Mouse (Mus musculus): ENCODE measurements around the gene Orm2. TPM values are rescaled to one million over a fixed set of nuclear protein-coding genes. Genes with fewer than 3 reads are reported as not detected.

Orm2 gene
- under 1 TPM in 1 of 2 experiments, not detected in 1; 0.47 TPM for total RNA-seq (2021)
- long read RNA-seq, experiment 1, result 0 reads
- long read RNA-seq, experiment 2, partial matches to known transcripts, result 0 of 1 reads
- long read RNA-seq, experiment 2, other reads (novel, unspliced or antisense), result 0 of 1 reads

- DNase-seq (ENCODE audit: low spot score), result peak; percentile 25
Observed at GRCm38 (mm10) chr4:63362150-63362549, at the start of gene Orm2. Orm2 (plus strand) TSS chr4:63362449.

GRCm38 (mm10) chr4:63314063-63314462 is 48.2 kb upstream of the Orm2 start:
- DNase-seq (ENCODE audit: low spot score), result no peak

- DNase-seq (ENCODE audit: low spot score), result peak; percentile 62
Observed at GRCm38 (mm10) chr4:63316076-63316746, 46.0 kb upstream of the Orm2 start.

GRCm38 (mm10) chr4:63319566-63319965 is 42.7 kb upstream of the Orm2 start:
- peak; percentile 60 for DNase-seq (ENCODE audit: low spot score)

GRCm38 (mm10) chr4:63323275-63323815 is 38.9 kb upstream of the Orm2 start:
- DNase-seq (ENCODE audit: low spot score), result no peak

GRCm38 (mm10) chr4:63333403-63333802 is 28.8 kb upstream of the Orm2 start:
- DNase-seq (ENCODE audit: low spot score), result no peak

- DNase-seq (ENCODE audit: low spot score), result peak; percentile 58
Observed at GRCm38 (mm10) chr4:63338414-63339076, 23.7 kb upstream of the Orm2 start.

GRCm38 (mm10) chr4:63342491-63342890 is 19.8 kb upstream of the Orm2 start:
- DNase-seq (ENCODE audit: low spot score), result no peak

- no peak for DNase-seq (ENCODE audit: low spot score)
Observed at GRCm38 (mm10) chr4:63343608-63344007, 18.6 kb upstream of the Orm2 start.

- DNase-seq (ENCODE audit: low spot score), result no peak
Observed at GRCm38 (mm10) chr4:63344295-63344694, 18.0 kb upstream of the Orm2 start, which contains the start of gene Orm1. Orm1 (plus strand) TSS chr4:63344560.

GRCm38 (mm10) chr4:63345261-63345660 is 17.0 kb upstream of the Orm2 start:
- no peak for DNase-seq (ENCODE audit: low spot score)

GRCm38 (mm10) chr4:63346659-63347058 is 15.6 kb upstream of the Orm2 start:
- DNase-seq (ENCODE audit: low spot score), result no peak

- DNase-seq (ENCODE audit: low spot score), result no peak
Observed at GRCm38 (mm10) chr4:63348524-63348923, 13.7 kb upstream of the Orm2 start.

- DNase-seq (ENCODE audit: low spot score), result no peak
Observed at GRCm38 (mm10) chr4:63355877-63356665, 6.2 kb upstream of the Orm2 start, which contains the start of gene Orm3. Orm3 (plus strand) TSS chr4:63356162.

GRCm38 (mm10) chr4:63356981-63357570 is 5.2 kb upstream of the Orm2 start:
- DNase-seq (ENCODE audit: low spot score), result peak; percentile 52

GRCm38 (mm10) chr4:63359861-63360260 is 2.4 kb upstream of the Orm2 start:
- DNase-seq (ENCODE audit: low spot score), result no peak

- peak; percentile 87 for DNase-seq (ENCODE audit: low spot score)
Observed at GRCm38 (mm10) chr4:63368577-63368976, 6.3 kb downstream of the Orm2 start.

GRCm38 (mm10) chr4:63370897-63371296 is 8.6 kb downstream of the Orm2 start:
- DNase-seq (ENCODE audit: low spot score), result no peak

GRCm38 (mm10) chr4:63371890-63372289 is 9.6 kb downstream of the Orm2 start:
- DNase-seq (ENCODE audit: low spot score), result peak; percentile 28

GRCm38 (mm10) chr4:63373404-63373803 is 11.2 kb downstream of the Orm2 start:
- DNase-seq (ENCODE audit: low spot score), result no peak

GRCm38 (mm10) chr4:63374331-63374730 is 12.1 kb downstream of the Orm2 start:
- DNase-seq (ENCODE audit: low spot score), result no peak

Measured in gastrocnemius, adult 18-20 months (tissue).